Mouse (Mus musculus) thymus, adult 2 months (tissue): Measurements from ENCODE around the gene Unc119b. TPM values are rescaled to one million over a fixed set of nuclear protein-coding genes. Genes with fewer than 3 reads are reported as not detected.
A peak's percentile ranks its signal among the peaks of the same experiment; 100 is the strongest.

Source experiments
- DNase-seq: peaks from one replicate; pipeline ENCODE4 v3.0.0; 2021
- H3K27ac ChIP-seq: fragments of 200-500 bp; 2 replicates; pipeline ENCODE4 v1.5.1; 2012; ENCODE audit warnings: low read length, control low read depth; ENCODE audit not compliant: control insufficient read depth, insufficient read depth
- H3K27me3 ChIP-seq: fragments of 200-500 bp; 2 replicates; pipeline ENCODE4 v1.6.1; 2012; ENCODE audit warnings: mild to moderate bottlenecking, low read length, moderate library complexity, mixed read lengths; ENCODE audit not compliant: control insufficient read depth, insufficient read depth
- H3K36me3 ChIP-seq: fragments of 200-500 bp; 2 replicates; pipeline ENCODE4 v1.6.1; 2012; ENCODE audit warnings: mild to moderate bottlenecking, low read length, moderate library complexity; ENCODE audit not compliant: control insufficient read depth, insufficient read depth
- H3K4me1 ChIP-seq: fragments of 200-500 bp; replicated peaks from 2 replicates; pipeline ENCODE4 v1.6.1; 2012; ENCODE audit warnings: low read length; ENCODE audit not compliant: control insufficient read depth, insufficient read depth
- H3K4me3 ChIP-seq: fragments of 200-500 bp; 2 replicates; pipeline ENCODE4 v1.5.1; 2012; ENCODE audit warnings: mild to moderate bottlenecking, low read length, control low read depth, moderate library complexity; ENCODE audit not compliant: control insufficient read depth, insufficient read depth
- CTCF ChIP-seq: fragments of 200-500 bp; IDR thresholded peaks from 2 replicates; pipeline ENCODE4 v1.5.1; 2012; ENCODE audit warnings: mild to moderate bottlenecking, control low read depth, low read length, moderate library complexity, borderline replicate concordance; ENCODE audit not compliant: control insufficient read depth, poor library complexity, insufficient read depth; ENCODE audit errors: extremely low read depth
- POLR2A ChIP-seq: fragments of 200-500 bp; IDR thresholded peaks from 2 replicates; pipeline ENCODE4 v1.6.1; 2012; ENCODE audit warnings: mild to moderate bottlenecking, low read length, control low read depth, moderate library complexity; ENCODE audit not compliant: control insufficient read depth, poor library complexity, insufficient read depth; ENCODE audit errors: extremely low read depth
- WGBS: fragments of 180-500 bp; shearing (Covaris S2); methylation state at CpG from one replicate; pipeline ENCODE4 v1.1.7; 2018; 5-methylcytosine and 5-hydroxymethylcytosine counted together
- polyA plus RNA-seq: library from polyadenylated mRNA; depleted of rRNA; stranded (reverse); fragments of >200 nt; gene quantifications from 2 replicates; pipeline ENCODE4 v1.2.3, GENCODE M21; 2012

Gene Unc119b
- polyA plus RNA-seq, 1 experiment: 67.3 TPM

DNA sequence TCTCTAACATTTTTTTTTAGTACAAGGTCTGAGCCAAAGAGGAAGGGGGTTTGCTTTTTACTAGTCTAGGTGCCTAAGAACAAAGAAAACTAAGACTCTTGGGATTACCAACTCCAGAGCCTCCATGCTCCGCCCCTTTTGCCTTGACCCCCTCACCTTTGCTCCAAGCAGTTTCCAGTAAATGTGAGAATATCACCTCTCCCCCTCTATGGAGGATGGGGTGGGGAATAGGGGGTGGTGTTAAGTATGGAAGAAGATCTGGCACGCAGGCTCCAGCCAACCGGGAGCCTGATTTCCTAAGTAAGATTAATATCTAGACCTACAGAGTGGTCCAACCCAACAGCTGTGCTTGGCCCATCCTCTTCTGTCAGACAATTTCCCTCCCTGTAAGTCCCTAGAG lies 6.0 kb upstream of the Unc119b start:
- no peak overlapping the region for H3K4me3 ChIP-seq
- H3K27ac ChIP-seq: no peak overlapping the region
- TF ChIP-seq CTCF (no peak), POLR2A (no peak)
- no peaks in the 10 kb centered on the region for H3K4me1 ChIP-seq
- DNase-seq: no peak
- WGBS: 83% methylated on average over 3 of the region's 3 CpGs
- no peaks in the 10 kb centered on the region for H3K36me3 ChIP-seq
- no peaks in the 10 kb centered on the region for H3K27me3 ChIP-seq

DNA sequence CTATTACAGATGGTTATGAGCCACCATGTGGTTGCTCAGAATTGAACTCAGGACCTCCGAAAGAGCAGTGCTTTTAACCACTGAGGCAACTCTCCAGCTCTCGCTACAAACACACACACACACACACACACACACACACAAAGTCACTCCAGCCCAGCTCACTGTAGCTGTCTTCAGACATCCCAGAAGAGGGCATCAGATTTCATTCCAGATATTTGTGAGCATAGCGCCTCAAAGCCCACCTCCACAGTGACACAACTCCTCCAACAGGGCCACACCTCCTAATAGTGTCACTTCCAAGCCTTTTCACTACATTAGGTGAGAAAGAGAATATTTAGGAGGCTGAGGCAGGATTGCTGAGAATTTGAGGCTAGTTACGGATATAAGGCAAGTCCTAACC lies 4.3 kb upstream of the Unc119b start:
- peaks cover 2% of the 10 kb centered on the region for H3K4me1 ChIP-seq
- TF ChIP-seq CTCF: no peak
- no peak for TF ChIP-seq POLR2A
- H3K4me3 ChIP-seq: no peak overlapping the region
- H3K27me3 ChIP-seq: no peaks in the 10 kb centered on the region
- DNase-seq: no peak
- 89% methylated on average over 4 of the region's 4 CpGs for WGBS
- H3K36me3 ChIP-seq: no peaks in the 10 kb centered on the region
- H3K27ac ChIP-seq: no peak overlapping the region

DNA sequence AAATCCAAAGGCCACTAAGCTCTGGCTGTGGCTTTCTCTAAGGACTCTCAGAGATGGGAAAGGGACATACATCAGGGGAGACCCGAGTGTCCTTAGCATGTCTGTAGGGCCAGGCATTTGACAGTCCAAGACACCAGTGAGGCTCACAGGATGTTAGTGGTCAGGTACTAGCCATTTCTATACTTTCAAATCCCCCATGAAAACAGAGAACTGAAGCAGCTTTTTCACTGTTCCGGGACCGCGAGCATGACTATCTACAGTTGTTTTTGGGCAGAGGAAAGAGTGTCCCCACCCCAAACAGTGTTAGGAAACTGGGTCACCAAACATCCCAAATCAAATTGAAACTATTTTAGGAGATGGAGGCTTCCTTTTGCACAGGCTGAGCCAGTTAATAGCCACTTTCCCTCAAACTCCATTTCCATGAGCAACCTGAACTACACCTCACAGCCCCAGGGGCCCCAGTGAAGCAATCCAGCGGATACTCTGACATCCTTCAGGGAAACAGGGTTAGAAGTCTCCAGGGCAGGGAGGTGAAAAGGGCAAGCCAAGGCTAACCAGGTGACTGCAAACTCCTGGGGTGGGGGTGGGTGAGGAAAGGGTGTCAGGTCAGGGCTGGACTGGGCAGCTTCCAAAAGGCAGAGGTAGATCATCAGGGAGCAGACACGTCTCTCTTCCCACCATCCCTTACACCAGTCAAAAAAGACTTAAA lies 1.3 kb downstream of the Unc119b start:
- no peak for DNase-seq
- 54% methylated on average over 6 of the region's 6 CpGs for WGBS

DNA sequence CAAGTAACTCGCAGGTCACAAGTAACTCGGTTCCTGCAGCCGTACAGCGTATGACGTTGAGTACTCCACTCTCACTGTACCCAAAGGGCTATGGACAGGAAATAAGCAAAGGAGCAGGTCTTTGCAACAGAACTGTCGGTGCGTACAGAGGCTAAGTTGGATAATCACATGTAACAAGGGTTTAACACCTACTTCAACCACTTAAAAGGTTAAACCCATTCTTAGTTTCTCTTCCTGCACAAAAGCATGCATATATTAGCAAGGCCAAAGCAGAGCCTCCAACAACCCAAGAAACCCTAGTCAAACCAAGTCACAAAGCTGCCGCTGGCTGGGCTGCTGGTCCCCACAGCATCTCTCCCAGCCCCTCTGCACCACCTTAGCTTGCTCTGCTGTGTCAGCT lies 2.3 kb downstream of the Unc119b start:
- 85% methylated on average over 8 of the region's 8 CpGs for WGBS
- DNase-seq: no peak
- Histone ChIP-seq H3K27ac (no peak overlapping the region), H3K4me3 (no peak overlapping the region), H3K4me1 (peaks cover 23% of the 10 kb centered on the region), H3K27me3 (no peaks in the 10 kb centered on the region), H3K36me3 (peaks cover 5% of the 10 kb centered on the region; the same call in 1 of the 2 replicates)
- TF ChIP-seq CTCF: no peak
- TF ChIP-seq POLR2A: no peak

More for the DNA sequence above, 1.3 kb downstream of the Unc119b start:
- peaks cover 22% of the 10 kb centered on the region for H3K4me1 ChIP-seq
- H3K36me3 ChIP-seq: no peaks in the 10 kb centered on the region
- no peaks in the 10 kb centered on the region for H3K27me3 ChIP-seq
- H3K27ac ChIP-seq: peak overlapping the region; percentile 26; the same call in 1 of the 2 replicates
- no peak for TF ChIP-seq POLR2A
- TF ChIP-seq CTCF: no peak
- H3K4me3 ChIP-seq: peak overlapping the region; percentile 20

DNA sequence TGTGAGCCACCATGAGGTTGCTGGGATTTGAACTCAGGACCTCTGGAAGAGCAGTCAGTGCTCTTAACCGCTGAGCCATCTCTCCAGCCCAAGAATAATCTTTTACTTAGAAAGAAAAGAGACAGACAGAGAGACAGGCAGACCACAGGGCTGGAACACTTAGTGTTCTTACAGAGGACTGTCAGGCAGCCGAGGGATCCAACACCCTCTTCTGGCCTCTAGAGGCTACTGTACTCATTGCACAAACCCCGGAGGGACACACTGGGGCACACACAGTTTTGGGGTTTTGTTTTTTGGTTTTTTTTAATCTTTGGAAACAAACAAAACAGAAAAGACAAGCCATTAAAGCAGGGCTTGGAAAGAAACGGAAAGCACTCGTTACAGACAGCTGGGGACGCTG lies 5.4 kb downstream of the Unc119b start:
- no peak for DNase-seq
- WGBS: 95% methylated on average over 6 of the region's 6 CpGs
- no peak overlapping the region for H3K27ac ChIP-seq
- H3K4me3 ChIP-seq: no peak overlapping the region
- peaks cover 12% of the 10 kb centered on the region for H3K36me3 ChIP-seq
- TF ChIP-seq CTCF: no peak
- TF ChIP-seq POLR2A: no peak
- H3K27me3 ChIP-seq: no peaks in the 10 kb centered on the region
- H3K4me1 ChIP-seq: peaks cover 36% of the 10 kb centered on the region

GRCm38 (mm10) chr5:115127421-115128179 lies 7.2 kb downstream of the Unc119b start:
- WGBS: 95% methylated on average over 22 of the region's 22 CpGs

More at GRCm38 (mm10) chr5:115127421-115128179, 7.2 kb downstream of the Unc119b start:
- no peak overlapping the region for H3K4me3 ChIP-seq
- no peak for DNase-seq
- H3K27me3 ChIP-seq: no peaks in the 10 kb centered on the region
- peaks cover 20% of the 10 kb centered on the region for H3K4me1 ChIP-seq
- H3K27ac ChIP-seq: 0 out of 2 replicates have a peak overlapping the region, but pooled peaks have one; percentile 5
- H3K36me3 ChIP-seq: peaks cover 12% of the 10 kb centered on the region
- TF ChIP-seq POLR2A (no peak), CTCF (no peak)
